Mouse (Mus musculus) thymus, postnatal 14 days (tissue): Measurements from ENCODE around the gene Ssbp3.

Experiments
- DNase-seq: peaks from one replicate; pipeline ENCODE4 v3.0.0; 2021

Ssbp3 gene

GRCm38 (mm10) chr4:106907701-106908425 lies 2.6 kb upstream of the Ssbp3 start:
- peak; percentile 54 for DNase-seq

GRCm38 (mm10) chr4:106908426-106908809 lies 2.1 kb upstream of the Ssbp3 start:
- DNase-seq, result peak; percentile 81

- DNase-seq, result peak; percentile 63
Measured at GRCm38 (mm10) chr4:106908950-106909751, 1.4 kb upstream of the Ssbp3 start.

GRCm38 (mm10) chr4:106909797-106910196 lies 704 bp upstream of the Ssbp3 start:
- peak; percentile 44 for DNase-seq

DNA sequence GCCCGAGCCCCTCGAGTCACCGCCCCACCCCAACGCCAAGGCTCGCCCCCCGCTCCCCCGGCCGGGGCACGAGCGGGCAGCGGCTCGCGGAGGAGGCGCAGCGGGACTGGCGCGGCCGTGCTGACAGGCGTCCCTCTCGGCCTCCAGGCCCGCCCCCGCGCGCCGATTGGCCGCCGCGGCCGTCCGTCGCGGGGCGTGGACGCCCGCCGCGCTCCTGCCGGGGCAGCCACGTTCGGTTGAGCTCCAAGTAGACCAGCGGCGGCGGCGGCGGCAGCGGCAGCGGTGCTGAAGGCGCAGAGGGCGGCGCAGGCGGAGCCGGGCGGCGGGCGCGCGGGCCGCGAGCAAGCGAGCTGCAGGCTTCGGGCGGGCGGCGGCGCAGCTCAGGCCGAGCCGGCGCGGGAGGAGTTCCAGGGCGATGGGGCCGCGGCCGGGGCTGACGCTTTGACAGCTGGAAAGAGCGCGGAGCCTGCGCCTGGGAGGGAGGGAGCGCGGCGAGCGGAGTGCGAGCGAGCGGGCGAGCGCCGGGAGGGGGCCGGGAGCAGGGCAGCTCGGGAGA lies 823 bp downstream of the Ssbp3 start:
- DNase-seq, result peak; percentile 95

DNA sequence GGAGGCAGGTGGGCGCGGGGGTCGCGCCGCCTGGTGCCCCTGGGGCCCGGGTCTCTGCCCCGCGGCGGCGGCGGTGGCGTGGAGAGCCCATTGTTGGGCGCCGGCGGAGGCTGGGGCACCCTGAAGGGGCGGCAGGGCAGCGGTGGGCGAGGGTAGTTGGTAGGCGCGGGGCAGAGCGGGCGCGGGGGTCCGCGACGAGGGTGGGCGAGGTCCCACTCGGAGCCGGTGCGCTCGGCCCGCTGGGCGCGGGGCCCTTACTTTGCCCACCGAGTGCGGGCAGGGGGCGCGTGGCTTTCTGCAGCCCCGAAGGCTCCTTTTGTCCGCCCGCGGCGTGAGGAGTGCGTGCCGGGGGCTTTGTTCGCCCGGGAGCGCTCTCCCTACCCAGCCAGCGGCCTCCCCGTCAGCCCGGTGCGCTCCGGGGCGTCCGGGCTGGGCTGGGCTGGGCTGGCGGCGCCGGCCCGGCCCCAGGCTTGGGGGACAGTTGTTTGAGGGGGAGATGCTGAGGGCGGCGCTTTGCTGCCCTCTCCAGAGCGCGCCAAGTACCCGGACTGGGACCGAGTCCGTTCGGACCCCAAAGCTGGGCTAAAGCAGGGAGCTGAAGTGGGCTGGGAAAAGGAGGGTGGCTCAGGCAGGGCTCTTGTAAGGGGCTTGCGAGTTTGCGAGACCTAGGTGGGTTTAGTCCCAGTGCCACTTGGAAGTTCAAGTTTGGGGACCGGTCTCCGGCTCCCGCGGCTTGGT lies 1.6 kb downstream of the Ssbp3 start:
- peak; percentile 49 for DNase-seq

GRCm38 (mm10) chr4:106912689-106913041 lies 2.2 kb downstream of the Ssbp3 start:
- DNase-seq, result no peak

- DNase-seq, result no peak
Measured at GRCm38 (mm10) chr4:106913411-106914049, 3.0 kb downstream of the Ssbp3 start.

GRCm38 (mm10) chr4:106915265-106915664 lies 4.8 kb downstream of the Ssbp3 start:
- no peak for DNase-seq

GRCm38 (mm10) chr4:106918263-106918662 lies 7.8 kb downstream of the Ssbp3 start:
- no peak for DNase-seq

- no peak for DNase-seq
Measured at GRCm38 (mm10) chr4:106920119-106920518, 9.6 kb downstream of the Ssbp3 start.

- no peak for DNase-seq
Measured at GRCm38 (mm10) chr4:106921375-106922336, 11.2 kb downstream of the Ssbp3 start.

- DNase-seq, result no peak
Measured at GRCm38 (mm10) chr4:106922919-106923318, 12.4 kb downstream of the Ssbp3 start.

DNA sequence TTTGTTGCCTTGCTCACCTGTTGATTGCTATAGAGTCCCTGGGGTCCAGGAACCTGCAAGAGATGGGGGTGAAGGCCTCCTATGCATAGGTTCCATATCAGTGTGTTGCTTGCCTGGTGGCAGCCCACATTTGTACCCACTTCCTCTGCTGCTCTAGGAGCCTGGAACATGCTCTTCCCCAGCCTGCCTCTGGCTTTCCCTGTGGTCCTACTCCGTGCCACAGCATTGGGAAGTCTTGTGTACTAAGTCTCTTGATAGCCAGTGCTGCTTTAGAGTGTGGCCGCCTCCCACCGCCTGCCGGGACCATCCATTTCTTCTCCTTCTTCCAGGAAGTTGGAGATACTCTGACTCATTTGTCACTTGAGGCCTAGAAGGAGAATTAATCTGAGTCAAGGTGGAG lies 13.7 kb downstream of the Ssbp3 start:
- DNase-seq, result no peak

GRCm38 (mm10) chr4:106924888-106925287 lies 14.4 kb downstream of the Ssbp3 start:
- no peak for DNase-seq

DNA sequence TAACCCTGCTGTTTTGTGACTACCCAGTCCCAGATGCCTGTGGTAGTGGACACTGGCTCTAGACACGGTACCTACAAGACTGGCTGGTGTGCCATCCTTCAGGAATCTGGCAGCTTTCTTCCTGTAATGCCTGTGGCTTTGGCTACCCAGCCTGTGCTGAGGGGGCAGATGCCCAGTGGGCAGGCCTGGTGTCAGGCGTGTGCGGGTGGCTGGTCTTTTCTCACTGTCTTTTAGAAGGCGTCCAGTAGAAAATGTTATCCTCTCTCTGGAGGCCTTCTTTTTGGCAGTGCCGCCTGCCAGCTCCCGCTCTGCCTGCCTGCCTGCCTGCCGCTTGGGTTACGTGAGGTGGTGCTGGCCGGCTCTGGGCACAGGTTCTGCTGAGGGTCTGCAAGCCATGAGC lies 15.9 kb downstream of the Ssbp3 start:
- DNase-seq, result no peak

- DNase-seq, result no peak
Measured at GRCm38 (mm10) chr4:106927034-106927433, 16.5 kb downstream of the Ssbp3 start.

DNA sequence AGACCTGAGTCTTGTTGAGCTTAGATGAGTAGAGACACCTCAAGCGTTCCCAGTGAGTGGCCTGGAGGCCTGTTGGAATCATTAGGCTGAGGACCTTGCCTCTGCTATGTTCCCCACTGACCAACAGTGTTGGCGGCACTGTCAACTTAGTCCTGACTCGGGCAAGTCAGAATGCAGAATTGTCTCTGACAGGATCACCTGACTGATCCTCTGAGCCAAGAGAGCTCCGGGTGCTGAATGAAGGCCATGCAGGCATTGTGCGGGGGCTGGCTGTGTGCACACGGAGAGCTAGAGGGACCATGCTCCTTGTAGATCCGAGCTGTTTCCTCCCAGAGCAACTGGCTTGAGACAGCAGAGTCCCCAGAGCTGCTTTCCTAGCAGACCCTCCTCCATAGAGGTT lies 18.5 kb downstream of the Ssbp3 start:
- no peak for DNase-seq

DNA sequence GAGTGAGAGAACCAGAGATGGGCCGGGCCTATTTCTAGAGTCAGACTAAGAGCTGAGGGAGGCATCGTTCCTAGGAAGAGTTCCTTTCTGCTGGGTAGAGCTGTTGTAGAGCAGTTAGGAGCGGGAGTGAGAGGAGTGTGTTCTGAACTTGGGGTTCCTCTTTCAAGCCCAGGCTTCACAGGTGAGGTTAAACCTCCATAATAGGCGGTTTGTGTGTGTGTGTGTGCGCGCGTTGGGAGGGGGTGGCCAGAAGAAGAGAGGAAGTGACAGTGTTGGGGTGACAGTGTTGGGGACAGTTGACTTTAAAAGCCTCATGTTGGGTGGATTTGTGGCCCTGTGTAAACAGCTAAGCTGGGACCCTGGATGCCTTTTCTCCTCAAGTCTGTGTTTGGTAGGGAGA lies 22.1 kb downstream of the Ssbp3 start:
- DNase-seq, result peak; percentile 52

DNA sequence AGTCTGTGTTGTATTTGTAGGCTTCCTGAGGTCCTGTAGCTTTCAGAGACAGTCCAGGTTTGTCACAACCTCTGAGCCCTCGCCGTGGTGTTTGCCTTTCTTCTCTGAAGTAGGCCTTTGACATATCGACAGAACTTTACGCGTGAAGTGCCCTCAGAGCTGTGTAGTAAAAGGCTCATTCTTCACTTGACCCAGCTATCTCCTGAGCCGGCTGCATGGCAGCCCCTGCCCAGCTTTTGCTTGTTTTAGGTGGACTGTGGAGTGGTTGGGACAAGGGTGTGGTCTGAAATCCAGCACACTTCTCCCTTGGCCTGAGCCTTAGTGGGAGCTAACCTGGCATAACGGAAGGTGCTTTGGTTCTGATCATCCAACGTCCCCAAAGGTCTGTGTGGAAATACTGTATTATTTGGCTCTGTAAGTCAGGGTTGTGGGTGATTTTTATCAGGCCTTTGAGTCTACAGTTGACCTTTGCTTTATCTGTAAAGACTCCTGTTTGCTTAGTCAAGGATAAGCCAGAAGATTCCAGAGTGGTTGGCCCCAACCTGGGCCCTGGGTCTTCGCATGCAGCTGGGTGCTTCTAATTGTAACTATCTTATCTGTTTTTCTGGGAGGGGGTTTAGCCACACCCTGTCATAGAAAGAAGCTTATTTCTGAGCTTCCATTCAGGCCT lies 23.4 kb downstream of the Ssbp3 start:
- no peak for DNase-seq
